Mouse (Mus musculus): ENCODE results near the gene Ostn. TPM values are rescaled to one million over a fixed set of nuclear protein-coding genes. Genes with fewer than 3 reads are reported as not detected.
"Not testable (repeated sequence)": the region's sequence is repeated elsewhere in the genome, so short reads cannot be mapped to it uniquely, and the experiment has no call there.

Ostn gene
- not detected for total RNA-seq (2021)
- long read RNA-seq, experiment 1, result 0 reads
- long read RNA-seq, experiment 2, result 0 reads

GRCm38 (mm10) chr16:27307189-27307588 is at the start of gene Ostn:
Ostn (plus strand) TSS chr16:27307489.
- DNase-seq, result not testable (repeated sequence)

- no peak for DNase-seq
Measured at GRCm38 (mm10) chr16:27268748-27269147, 38.5 kb upstream of the Ostn start.

DNA sequence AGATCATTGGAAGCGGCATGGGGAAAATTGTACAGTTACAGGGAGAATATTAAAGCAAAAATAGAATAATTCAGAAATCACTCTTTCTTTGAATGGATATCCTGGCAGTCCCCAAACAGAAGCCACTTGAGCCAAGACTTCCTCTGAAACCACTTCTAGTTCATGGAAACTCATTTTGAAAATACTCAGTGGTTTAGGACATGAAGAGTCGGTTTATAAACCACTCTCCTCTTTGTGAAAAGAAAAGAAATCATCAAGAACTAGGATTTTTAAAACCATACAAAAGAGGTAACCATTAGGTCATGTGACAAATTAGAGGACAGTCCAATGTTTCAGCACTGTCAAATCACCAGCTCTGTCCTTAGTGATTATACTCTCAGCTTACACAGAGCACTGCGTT is 19.9 kb upstream of the Ostn start:
- DNase-seq, result no peak

DNA sequence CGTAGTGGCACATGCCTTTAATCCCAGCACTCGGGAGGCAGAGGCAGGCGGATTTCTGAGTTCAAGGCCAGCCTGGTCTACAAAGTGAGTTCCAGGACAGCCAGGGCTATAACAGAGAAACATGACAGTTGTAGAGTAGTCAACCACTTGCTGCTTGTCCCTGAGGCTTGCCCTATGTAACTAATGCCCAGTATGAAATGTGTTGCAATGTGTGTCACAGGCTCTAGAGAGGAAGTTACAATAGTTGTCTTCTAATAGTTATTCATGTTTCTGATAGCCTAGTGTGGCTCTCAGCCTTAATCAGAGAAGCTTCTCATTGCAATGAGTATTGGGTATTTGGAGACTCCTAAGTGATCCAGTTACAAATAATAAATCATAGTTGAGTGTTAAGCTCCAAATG is 10.8 kb upstream of the Ostn start:
- DNase-seq, result no peak

DNA sequence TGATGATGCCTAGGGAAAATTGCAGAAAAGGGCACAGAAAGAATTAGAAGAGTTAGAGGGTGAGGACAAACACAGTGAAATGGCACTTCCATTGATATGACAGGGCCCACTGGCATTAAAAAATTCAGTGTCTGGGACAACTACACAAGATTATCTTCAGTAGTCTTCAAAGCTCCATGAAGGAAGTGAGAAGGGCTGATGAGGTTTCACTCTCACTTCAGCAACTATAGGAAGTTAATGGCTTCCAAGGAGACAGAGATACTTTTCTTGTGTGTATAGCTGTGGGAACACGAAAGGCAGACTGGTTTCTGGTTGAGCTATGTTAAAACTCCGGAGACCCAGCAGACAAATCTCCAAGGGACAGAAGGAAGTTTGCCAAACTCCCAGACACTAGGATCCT is 10.4 kb upstream of the Ostn start:
- no peak for DNase-seq

DNA sequence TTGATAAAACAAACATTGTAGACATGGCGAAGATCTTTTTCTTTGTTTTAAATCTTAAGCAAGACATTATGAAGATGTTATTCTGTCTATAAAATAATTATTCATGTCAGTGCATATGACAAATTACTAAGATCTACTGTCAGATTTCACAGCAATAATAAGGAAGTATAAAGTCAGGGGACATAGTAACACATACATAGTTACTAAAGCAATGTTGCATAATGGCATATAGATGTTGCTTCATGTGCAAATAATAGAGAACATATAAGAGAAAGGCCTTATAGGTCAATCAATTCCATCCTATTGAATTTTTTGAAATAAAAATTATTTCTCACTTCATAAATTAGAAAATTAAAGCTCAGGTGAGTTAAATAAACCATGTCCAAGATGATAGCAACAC is 11.8 kb downstream of the Ostn start:
- DNase-seq, result no peak

DNA sequence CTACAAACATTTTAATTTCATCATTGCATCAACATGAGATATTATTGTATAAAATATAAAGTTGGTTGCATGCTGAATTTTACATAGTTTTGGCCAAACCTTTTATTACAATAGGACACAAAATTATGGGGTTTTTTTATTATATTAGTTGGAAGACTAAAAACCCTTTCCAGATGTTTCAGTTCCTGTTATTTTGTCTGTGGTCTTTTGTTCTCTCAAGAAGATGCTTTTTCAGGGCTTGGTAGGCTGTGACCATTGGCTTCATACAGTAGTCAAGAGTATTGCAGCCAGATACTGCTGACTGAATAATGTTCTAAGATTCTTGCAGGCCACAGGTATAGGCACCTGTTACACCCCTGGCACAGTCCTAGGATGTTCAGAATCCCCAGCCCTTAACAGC is 14.8 kb downstream of the Ostn start:
- no peak for DNase-seq

DNA sequence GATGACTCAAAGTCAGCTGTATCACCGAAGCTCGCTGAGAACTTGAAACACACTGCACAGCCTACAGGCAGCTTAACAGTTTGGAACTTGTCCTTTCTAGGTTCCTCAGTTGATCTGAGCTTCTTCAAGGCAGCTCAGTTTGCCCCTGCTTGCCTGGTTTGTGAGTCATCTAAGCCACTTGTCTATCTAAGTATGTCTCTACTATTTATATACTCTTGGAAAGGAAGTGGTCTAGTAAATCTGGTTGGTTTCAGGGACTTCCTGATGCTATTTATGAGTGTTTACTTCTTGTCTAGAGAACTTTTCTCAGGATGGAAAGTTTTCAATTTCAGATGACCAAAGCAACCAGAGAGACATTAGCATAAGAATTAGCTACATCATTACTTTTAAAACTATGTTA is 19.2 kb downstream of the Ostn start:
- DNase-seq, result no peak

DNA sequence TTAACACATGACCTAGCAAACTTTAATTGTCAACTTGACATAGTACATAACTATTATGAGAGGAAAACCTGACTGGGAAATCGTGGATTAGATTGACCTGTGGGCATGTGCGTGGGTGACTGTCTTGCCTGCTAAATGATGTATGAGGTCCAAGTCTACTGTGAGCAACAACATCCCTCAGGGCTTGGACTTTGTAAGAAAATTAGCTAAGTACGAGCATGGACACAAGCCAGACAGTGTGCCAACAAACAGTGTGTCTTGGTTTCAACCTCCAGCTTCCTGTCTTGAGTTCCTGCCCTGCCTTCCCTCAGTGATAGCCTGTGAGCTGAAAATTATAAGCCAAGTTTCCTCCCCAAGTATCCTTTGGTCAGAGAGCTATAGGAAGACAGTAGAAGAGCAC is 40.2 kb downstream of the Ostn start:
- no peak for DNase-seq

DNA sequence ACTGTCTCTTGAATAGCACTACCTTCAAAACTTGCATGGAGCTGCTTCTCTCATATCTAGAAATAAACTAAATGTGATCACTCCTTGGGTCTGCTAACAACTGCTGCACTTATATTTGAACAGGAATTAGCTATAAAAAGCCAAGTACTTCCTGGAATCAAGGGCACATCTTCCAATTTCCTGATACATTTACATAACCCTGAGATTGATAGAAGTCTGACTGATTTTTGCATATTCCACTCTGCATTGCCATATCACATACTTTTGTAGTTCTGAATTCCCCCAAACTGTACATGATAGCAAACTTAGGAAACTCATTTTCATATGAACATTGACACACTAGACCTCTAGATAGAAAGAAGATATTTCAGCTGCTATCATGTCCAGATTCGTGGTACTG is 41.1 kb downstream of the Ostn start:
- no peak for DNase-seq

DNA sequence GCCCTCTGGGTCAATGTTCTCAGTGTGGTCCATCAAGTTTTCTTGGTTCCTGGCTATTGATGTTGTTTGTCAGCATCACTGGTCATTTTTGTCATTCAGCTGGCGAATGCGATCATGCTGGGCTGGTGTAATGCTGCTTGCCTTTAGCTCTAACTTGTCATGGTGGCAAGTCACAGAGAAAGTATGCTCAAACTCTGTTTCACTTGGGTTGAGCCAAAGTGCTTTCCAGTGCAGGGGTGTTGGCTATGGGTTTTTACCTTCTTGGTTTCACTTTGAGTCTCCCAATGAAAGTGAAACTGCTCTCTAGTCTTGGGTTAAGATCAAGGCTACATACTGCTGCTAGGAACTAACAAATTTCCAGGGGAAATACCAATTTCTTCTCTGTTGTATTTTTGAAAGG is 41.9 kb downstream of the Ostn start:
- DNase-seq, result no peak

DNA sequence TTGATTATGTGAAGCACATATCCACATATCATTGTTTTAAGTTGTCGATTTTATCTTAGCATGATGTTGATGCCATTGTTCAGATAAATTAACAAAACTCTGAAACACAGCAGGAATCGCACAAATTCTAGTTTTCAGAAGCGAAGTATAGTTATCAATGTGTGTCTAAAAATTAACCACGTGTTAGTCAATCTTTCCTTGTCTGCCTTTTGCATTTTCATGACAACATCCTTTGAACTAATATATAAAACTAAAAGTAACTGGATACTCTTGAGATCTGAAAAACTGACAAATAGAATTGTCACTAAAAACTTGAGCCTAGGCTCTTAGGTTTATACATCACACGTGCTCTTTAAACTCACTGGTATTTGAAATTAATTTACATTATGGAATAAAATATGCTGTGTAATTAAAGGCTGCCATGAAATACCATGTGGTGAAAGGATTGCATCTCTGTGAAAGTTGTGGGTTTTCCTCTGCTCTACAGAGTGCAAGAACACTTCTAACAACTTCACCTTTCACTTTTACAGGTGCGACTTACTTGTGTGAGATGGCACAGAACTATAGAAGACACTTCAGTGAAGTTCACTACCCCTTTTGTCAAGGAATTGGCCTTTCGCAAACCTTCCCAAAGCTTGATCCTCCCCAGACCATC is 42.7 kb downstream of the Ostn start:
- no peak for DNase-seq

GRCm38 (mm10) chr16:27354464-27354863 is 47.2 kb downstream of the Ostn start:
- DNase-seq, result peak; percentile 6 to 12

- no peak for DNase-seq
Measured at GRCm38 (mm10) chr16:27360059-27360458, 52.8 kb downstream of the Ostn start.

DNA sequence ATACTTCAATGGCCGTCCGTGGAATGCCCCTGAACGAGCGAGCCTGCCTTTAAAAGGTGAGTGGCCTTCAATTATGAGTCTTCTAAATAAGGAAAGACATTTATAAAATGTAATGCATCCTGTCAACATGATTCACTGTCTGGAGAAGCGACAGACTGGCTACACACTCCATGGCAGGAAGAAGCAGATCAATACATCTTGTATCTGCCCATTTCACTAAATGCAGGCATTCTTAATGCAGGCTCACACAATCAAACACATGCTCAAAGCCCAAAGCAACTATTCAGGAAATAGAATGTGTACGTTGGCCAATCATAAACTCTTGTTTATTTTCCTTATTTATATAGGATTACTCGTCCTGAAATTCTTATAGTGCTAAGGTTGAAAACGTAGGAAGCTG is 62.9 kb downstream of the Ostn start, which contains the start of gene Uts2b:
TSS of gene Uts2b (minus strand) at position 49 of the 400 bp plus-strand sequence.
- DNase-seq, result no peak

DNA sequence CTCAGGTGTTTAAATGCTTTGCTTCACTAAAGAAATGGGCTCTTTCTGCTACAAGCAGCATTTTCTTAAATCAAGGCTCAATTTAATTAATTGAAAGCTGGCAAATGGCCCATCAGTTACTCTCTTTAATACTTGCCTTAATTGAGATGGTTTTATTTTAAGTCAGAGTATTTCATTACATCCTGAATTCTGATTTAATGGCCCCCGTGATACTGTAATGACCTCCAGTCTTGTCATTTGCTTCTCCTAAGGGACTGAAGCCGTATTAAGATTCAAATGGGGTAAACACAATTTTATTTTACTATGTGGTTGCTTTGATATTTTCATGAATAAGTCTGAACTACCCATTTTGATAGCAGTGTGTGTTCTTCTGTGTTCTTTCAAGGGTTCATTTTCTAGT is 63.4 kb downstream of the Ostn start:
- DNase-seq, result no peak

- peak in 1 of 2 experiments; percentile 34 for DNase-seq
Measured at GRCm38 (mm10) chr16:27374139-27374538, 66.8 kb downstream of the Ostn start.

DNA sequence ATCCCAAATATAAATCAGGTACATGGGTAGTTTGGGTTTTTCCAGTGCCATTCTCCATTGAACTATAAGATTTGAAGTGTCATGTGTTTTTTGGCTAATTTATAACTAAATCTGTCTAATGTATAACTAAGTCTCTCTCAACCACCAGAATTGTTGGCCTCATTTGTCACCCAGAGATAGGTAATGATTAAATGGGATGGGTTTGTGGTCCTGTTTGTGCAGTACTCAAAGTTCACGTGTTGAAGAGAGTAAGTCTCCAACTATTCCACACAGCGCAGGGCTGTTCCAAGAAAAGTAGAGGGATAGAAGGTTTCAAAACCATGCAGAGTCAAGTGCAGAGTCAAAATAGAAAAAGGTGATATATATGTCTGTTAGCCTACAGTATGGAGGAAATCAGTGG is 68.0 kb downstream of the Ostn start:
- no peak for DNase-seq

DNA sequence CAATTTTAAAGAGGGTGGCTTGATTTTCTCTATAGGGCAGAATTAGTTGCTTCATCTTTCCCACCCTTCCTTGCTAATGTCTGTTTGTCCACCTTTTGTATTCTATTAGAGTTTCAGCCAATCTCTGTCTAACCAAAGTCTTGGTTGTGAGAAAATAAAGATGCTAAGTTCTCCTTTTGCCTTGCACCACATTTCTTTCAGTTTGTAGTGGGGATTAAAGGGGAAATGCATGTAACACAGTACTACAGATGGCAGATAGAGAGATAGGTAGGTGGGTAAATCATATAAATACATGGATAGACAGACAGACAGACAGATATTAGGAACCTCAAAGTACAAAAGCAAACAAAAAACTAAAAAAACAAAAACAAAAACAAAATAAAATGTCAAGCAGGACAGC is 69.3 kb downstream of the Ostn start:
- no peak for DNase-seq

DNA sequence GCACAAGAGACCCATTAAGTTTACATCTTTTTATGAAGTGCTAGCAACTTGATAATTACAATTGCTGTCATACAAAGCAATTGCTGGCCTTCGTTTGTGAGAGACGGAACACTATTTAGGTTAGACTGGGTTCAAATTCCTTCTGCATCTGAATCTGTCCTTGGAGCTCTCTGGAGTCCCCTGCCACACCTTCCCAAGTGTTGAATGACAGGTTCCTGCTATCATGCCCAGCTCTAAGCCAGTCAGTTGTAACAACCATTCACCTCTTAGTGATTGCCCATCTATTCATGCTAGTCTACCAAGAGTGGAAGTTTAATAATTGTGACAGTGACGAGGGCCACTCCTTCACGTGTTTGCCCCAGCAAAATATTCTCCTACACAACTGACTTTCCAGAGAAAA is 74.9 kb downstream of the Ostn start:
- DNase-seq, result no peak

GRCm38 (mm10) chr16:27384893-27385603 is 77.8 kb downstream of the Ostn start:
- DNase-seq, result peak; percentile 32 to 42

- no peak for DNase-seq
Measured at GRCm38 (mm10) chr16:27385649-27386048, 78.4 kb downstream of the Ostn start.

GRCm38 (mm10) chr16:27386850-27387407 is 79.6 kb downstream of the Ostn start:
- DNase-seq, result no peak
